Mouse (Mus musculus): ENCODE results near the gene Acer2. TPM values are rescaled to one million over a fixed set of nuclear protein-coding genes. Genes with fewer than 3 reads are reported as not detected.
A peak's percentile ranks its signal among the peaks of the same experiment; 100 is the strongest.

Gene Acer2
- polyA plus RNA-seq, 1 experiment from 2014 or later, result 10.1 TPM

GRCm38 (mm10) chr4:86856304-86857112 is 17.7 kb upstream of the Acer2 start:
- H3K27me3 ChIP-seq (ENCODE audit: control insufficient read depth, insufficient read depth, low read depth, low read length), result no peaks in the 10 kb centered on the region
- H3K4me2 ChIP-seq (ENCODE audit: low read depth, low read length), result peak overlapping the region; percentile 73
- no peak; the same call in 1 of the 2 replicates for ATAC-seq (ENCODE audit: low read depth)
- H3K4me3 ChIP-seq (ENCODE audit: low read depth, low read length), result peak overlapping the region; percentile 93
- no peaks in the 10 kb centered on the region for H3K9me3 ChIP-seq (replicated peaks; ENCODE audit: control insufficient read depth, low read length)
- peak overlapping the region; percentile 86 for H3K27ac ChIP-seq (ENCODE audit: low read length)
- H3K9ac ChIP-seq (ENCODE audit: low read depth, low read length), result peak overlapping the region; percentile 98
- under 1% methylated on average over 50 of the region's 50 CpGs for WGBS (ENCODE audit: insufficient replicate concordance)
- peaks cover 7% of the 10 kb centered on the region for H3K4me1 ChIP-seq (ENCODE audit: control insufficient read depth, low read depth, low read length)
- H3K36me3 ChIP-seq (ENCODE audit: control insufficient read depth, insufficient read depth), result peaks cover 25% of the 10 kb centered on the region

DNA sequence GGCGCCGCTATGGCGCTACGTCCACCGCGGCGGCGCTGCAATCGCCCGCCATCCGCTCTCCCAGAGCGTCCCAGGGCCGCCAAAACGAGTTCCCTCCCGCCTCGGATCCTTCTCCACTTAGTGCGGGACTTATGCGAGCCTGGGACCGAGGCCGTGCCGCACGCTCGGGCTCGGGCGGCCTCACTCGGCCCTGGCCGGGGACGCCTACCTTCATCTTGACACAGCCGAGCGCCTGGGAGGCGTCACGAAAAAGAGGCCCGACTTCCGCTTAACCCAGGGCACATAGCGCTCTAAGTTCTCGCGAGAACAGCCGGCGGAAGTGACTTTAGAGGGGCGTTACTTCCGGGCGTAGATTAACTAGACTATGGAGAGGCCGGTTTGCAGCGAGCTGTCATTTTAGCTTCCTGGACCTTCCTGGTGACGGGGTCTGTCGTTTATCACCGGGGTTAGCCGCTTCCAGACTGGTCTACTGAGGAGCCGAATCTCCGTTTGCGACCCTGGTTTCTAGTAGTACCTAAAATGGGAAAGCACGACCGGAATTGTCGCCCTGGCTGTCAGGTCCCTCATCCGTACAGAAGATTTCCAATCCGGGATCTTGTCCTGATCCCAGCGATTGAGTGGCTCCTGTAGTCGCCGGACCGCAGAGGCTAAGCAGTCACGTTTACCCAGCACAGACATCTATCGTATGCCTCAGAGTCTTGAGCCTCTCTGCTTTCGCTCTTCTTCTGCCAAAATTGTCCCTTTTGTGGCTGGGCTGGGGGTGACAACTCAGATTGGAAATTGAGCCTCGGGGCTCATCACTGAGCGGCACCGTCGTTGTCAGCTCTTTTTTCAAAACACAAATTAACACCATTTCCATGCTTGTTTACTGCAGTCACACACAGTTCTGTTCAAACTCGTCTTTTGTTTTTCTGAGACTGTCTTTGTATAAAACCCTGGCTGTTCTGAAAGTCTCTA is 16.8 kb upstream of the Acer2 start, which contains the start of gene Rps6:
TSS of gene Rps6 (minus strand) at position 300 of the 957 bp plus-strand sequence.
- peaks cover 25% of the 10 kb centered on the region for H3K36me3 ChIP-seq (ENCODE audit: control insufficient read depth, insufficient read depth)
- H3K4me1 ChIP-seq (ENCODE audit: control insufficient read depth, low read depth, low read length), result peaks cover 7% of the 10 kb centered on the region
- no peaks in the 10 kb centered on the region for H3K27me3 ChIP-seq (ENCODE audit: control insufficient read depth, insufficient read depth, low read depth, low read length)
- ATAC-seq (ENCODE audit: low read depth), result peak; percentile 98
- peak within 1 kb of the TSS; percentile 86 for H3K27ac ChIP-seq (ENCODE audit: low read length)
- H3K4me3 ChIP-seq (ENCODE audit: low read depth, low read length), result peak within 1 kb of the TSS; percentile 93
- H3K9ac ChIP-seq (ENCODE audit: low read depth, low read length), result peak within 1 kb of the TSS; percentile 98
- H3K4me2 ChIP-seq (ENCODE audit: low read depth, low read length), result peak within 1 kb of the TSS; percentile 85
- no peaks in the 10 kb centered on the region for H3K9me3 ChIP-seq (replicated peaks; ENCODE audit: control insufficient read depth, low read length)
- WGBS (ENCODE audit: insufficient replicate concordance), result under 1% methylated on average over 68 of the region's 68 CpGs

DNA sequence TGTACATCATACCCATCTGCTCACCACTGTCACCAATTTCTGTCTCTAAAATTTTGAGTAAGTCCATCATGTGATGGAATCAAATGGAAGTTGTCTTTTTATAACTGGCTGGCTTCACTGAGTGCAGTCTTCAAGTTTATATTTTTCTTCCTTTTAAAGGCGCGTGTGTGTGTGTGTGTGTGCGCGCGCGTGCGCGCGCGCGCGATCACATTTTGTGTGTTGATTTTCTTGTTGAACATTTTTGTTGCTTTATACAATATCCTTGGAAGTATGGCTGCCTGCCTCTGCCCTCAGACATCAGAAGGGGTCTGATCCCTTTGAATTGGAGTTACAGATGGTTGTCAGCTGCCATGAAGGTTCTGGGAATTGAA is 16.1 kb upstream of the Acer2 start:
- no peaks in the 10 kb centered on the region for H3K9me3 ChIP-seq (replicated peaks; ENCODE audit: control insufficient read depth, low read length)
- 49% methylated on average over 12 of the region's 12 CpGs for WGBS (ENCODE audit: insufficient replicate concordance)

GRCm38 (mm10) chr4:86864087-86864486 is 10.1 kb upstream of the Acer2 start:
- H3K27me3 ChIP-seq (ENCODE audit: control insufficient read depth, insufficient read depth, low read depth, low read length), result no peaks in the 10 kb centered on the region

More for the DNA sequence above, 16.1 kb upstream of the Acer2 start:
- Histone ChIP-seq H3K4me2 (ENCODE audit: low read depth, low read length) (peak overlapping the region; percentile 85), H3K4me1 (ENCODE audit: control insufficient read depth, low read depth, low read length) (peaks cover 7% of the 10 kb centered on the region), H3K27ac (ENCODE audit: low read length) (no peak overlapping the region), H3K4me3 (ENCODE audit: low read depth, low read length) (peak overlapping the region; percentile 93), H3K27me3 (ENCODE audit: control insufficient read depth, insufficient read depth, low read depth, low read length) (no peaks in the 10 kb centered on the region), H3K9ac (ENCODE audit: low read depth, low read length) (peak overlapping the region; percentile 82), H3K36me3 (ENCODE audit: control insufficient read depth, insufficient read depth) (peaks cover 22% of the 10 kb centered on the region)
- no peak for ATAC-seq (ENCODE audit: low read depth)

GRCm38 (mm10) chr4:86871988-86872387 is 2.2 kb upstream of the Acer2 start:
- H3K4me2 ChIP-seq (ENCODE audit: low read depth, low read length), result no peak overlapping the region
- peaks cover 2% of the 10 kb centered on the region; the same call in 1 of the 2 replicates for H3K4me1 ChIP-seq (ENCODE audit: control insufficient read depth, low read depth, low read length)
- ATAC-seq (ENCODE audit: low read depth), result no peak
- no peaks in the 10 kb centered on the region for H3K36me3 ChIP-seq (ENCODE audit: control insufficient read depth, insufficient read depth)
- no peaks in the 10 kb centered on the region for H3K9me3 ChIP-seq (replicated peaks; ENCODE audit: control insufficient read depth, low read length)
- no peak overlapping the region for H3K9ac ChIP-seq (ENCODE audit: low read depth, low read length)
- no peak overlapping the region for H3K27ac ChIP-seq (ENCODE audit: low read length)
- H3K4me3 ChIP-seq (ENCODE audit: low read depth, low read length), result no peak overlapping the region
- peaks cover 19% of the 10 kb centered on the region for H3K27me3 ChIP-seq (ENCODE audit: control insufficient read depth, insufficient read depth, low read depth, low read length)

More at GRCm38 (mm10) chr4:86864087-86864486, 10.1 kb upstream of the Acer2 start:
- H3K9ac ChIP-seq (ENCODE audit: low read depth, low read length), result no peak overlapping the region
- WGBS (ENCODE audit: insufficient replicate concordance), result 62% methylated on average over 5 of the region's 5 CpGs
- H3K4me3 ChIP-seq (ENCODE audit: low read depth, low read length), result no peak overlapping the region
- H3K27ac ChIP-seq (ENCODE audit: low read length), result no peak overlapping the region
- no peak overlapping the region for H3K4me2 ChIP-seq (ENCODE audit: low read depth, low read length)
- H3K4me1 ChIP-seq (ENCODE audit: control insufficient read depth, low read depth, low read length), result no peaks in the 10 kb centered on the region
- no peaks in the 10 kb centered on the region for H3K36me3 ChIP-seq (ENCODE audit: control insufficient read depth, insufficient read depth)
- ATAC-seq (ENCODE audit: low read depth), result no peak
- no peaks in the 10 kb centered on the region for H3K9me3 ChIP-seq (replicated peaks; ENCODE audit: control insufficient read depth, low read length)

GRCm38 (mm10) chr4:86873072-86873471 is 1.1 kb upstream of the Acer2 start:
- Histone ChIP-seq H3K27ac (ENCODE audit: low read length) (no peak overlapping the region), H3K27me3 (ENCODE audit: control insufficient read depth, insufficient read depth, low read depth, low read length) (peaks cover 19% of the 10 kb centered on the region), H3K4me2 (ENCODE audit: low read depth, low read length) (no peak overlapping the region), H3K4me3 (ENCODE audit: low read depth, low read length) (no peak overlapping the region), H3K9ac (ENCODE audit: low read depth, low read length) (no peak overlapping the region), H3K4me1 (ENCODE audit: control insufficient read depth, low read depth, low read length) (peaks cover 2% of the 10 kb centered on the region; the same call in 1 of the 2 replicates), H3K36me3 (ENCODE audit: control insufficient read depth, insufficient read depth) (no peaks in the 10 kb centered on the region), H3K9me3 (replicated peaks; ENCODE audit: control insufficient read depth, low read length) (no peaks in the 10 kb centered on the region)
- ATAC-seq (ENCODE audit: low read depth), result no peak
- WGBS (ENCODE audit: insufficient replicate concordance), result 41% methylated on average over 4 of the region's 4 CpGs

GRCm38 (mm10) chr4:86879477-86879876 is 5.3 kb downstream of the Acer2 start:
- H3K9ac ChIP-seq (ENCODE audit: low read depth, low read length), result no peak overlapping the region
- H3K4me2 ChIP-seq (ENCODE audit: low read depth, low read length), result no peak overlapping the region
- no peak for ATAC-seq (ENCODE audit: low read depth)
- no peak overlapping the region for H3K27ac ChIP-seq (ENCODE audit: low read length)
- peaks cover 4% of the 10 kb centered on the region for H3K27me3 ChIP-seq (ENCODE audit: control insufficient read depth, insufficient read depth, low read depth, low read length)
- H3K4me3 ChIP-seq (ENCODE audit: low read depth, low read length), result no peak overlapping the region
- no peaks in the 10 kb centered on the region; the same call in 1 of the 2 replicates for H3K4me1 ChIP-seq (ENCODE audit: control insufficient read depth, low read depth, low read length)
- no peaks in the 10 kb centered on the region for H3K9me3 ChIP-seq (replicated peaks; ENCODE audit: control insufficient read depth, low read length)
- 71% methylated on average over 2 of the region's 2 CpGs for WGBS (ENCODE audit: insufficient replicate concordance)
- H3K36me3 ChIP-seq (ENCODE audit: control insufficient read depth, insufficient read depth), result no peaks in the 10 kb centered on the region

DNA sequence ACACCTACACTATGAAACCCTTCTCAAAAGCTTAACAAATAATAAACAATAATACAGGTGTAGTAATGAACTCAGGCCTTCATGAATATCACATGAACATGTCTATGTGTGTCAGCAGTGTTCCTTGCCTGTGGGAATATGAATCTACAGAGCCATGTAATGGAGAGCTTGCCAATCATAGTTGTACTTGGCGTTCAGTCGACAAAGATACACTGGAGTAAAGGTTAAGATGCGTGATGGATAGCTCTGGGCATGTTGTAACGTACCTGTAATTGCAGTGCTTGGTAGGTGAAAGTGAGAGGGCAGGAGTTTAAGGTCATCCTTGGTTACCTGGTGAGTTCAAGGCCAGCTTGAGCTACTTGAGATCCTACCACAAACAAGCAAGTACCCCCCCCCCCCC is 7.0 kb downstream of the Acer2 start:
- no peaks in the 10 kb centered on the region for H3K9me3 ChIP-seq (replicated peaks; ENCODE audit: control insufficient read depth, low read length)
- WGBS (ENCODE audit: insufficient replicate concordance), result 72% methylated on average over 4 of the region's 4 CpGs
- H3K36me3 ChIP-seq (ENCODE audit: control insufficient read depth, insufficient read depth), result no peaks in the 10 kb centered on the region
- ATAC-seq (ENCODE audit: low read depth), result no peak
- H3K4me1 ChIP-seq (ENCODE audit: control insufficient read depth, low read depth, low read length), result peaks cover 8% of the 10 kb centered on the region
- H3K4me3 ChIP-seq (ENCODE audit: low read depth, low read length), result no peak overlapping the region
- no peaks in the 10 kb centered on the region for H3K27me3 ChIP-seq (ENCODE audit: control insufficient read depth, insufficient read depth, low read depth, low read length)
- no peak overlapping the region for H3K9ac ChIP-seq (ENCODE audit: low read depth, low read length)
- no peak overlapping the region for H3K27ac ChIP-seq (ENCODE audit: low read length)
- H3K4me2 ChIP-seq (ENCODE audit: low read depth, low read length), result no peak overlapping the region
